ENCODE assay signal across 32 mouse cellular contexts in genomic region chr11:8061989-8062388, GRCm38 (mm10).
"Had no signal": no experiment of that assay in that cellular context is flagged by ENCODE, and none has a peak within 500 bp of the region (broad histone marks: within the 10 kb centered on the region; RNA-seq: fewer than 3 reads in every experiment).

No protein-coding gene starts in this region.

- H3K4me1 ChIP-seq: heart, embryonic 10.5 days; heart, embryonic 12.5 days; heart, embryonic 13.5 days; heart, embryonic 15.5 days; hindbrain, embryonic 10.5 days; hindbrain, embryonic 12.5 days; hindbrain, embryonic 13.5 days; hindbrain, embryonic 15.5 days; intestine, embryonic 15.5 days had no signal

- H3K9me3 ChIP-seq: heart, embryonic 10.5 days; heart, embryonic 12.5 days; heart, embryonic 13.5 days; heart, embryonic 15.5 days; hindbrain, embryonic 10.5 days; hindbrain, embryonic 12.5 days; hindbrain, embryonic 13.5 days; hindbrain, embryonic 15.5 days; intestine, embryonic 15.5 days had no signal

- H3K27me3 ChIP-seq: heart, embryonic 12.5 days; heart, embryonic 13.5 days; heart, embryonic 15.5 days; hindbrain, embryonic 12.5 days; hindbrain, embryonic 13.5 days; hindbrain, embryonic 15.5 days; intestine, embryonic 15.5 days had no signal

- DNase-seq: heart, adult 2 months; heart, postnatal 10 days; heart, postnatal 36 days; heart, postnatal 4 days; kidney, adult 18-20 months; kidney, adult 2 months; kidney, adult 8-10 months; kidney, adult 9 months; kidney, postnatal 14 days; kidney, postnatal 25 days; kidney, postnatal 36 days; layer of hippocampus, adult 9-11 months; layer of hippocampus, postnatal 36 days had no signal

- H3K4me2 ChIP-seq: heart, embryonic 11.5 days; heart, embryonic 12.5 days; heart, embryonic 13.5 days; heart, embryonic 15.5 days; hindbrain, embryonic 12.5 days; hindbrain, embryonic 13.5 days; hindbrain, embryonic 14.5 days; hindbrain, embryonic 15.5 days; intestine, embryonic 15.5 days had no signal

- H3K9ac ChIP-seq: heart, embryonic 12.5 days; heart, embryonic 13.5 days; heart, embryonic 15.5 days; hindbrain, embryonic 12.5 days; hindbrain, embryonic 13.5 days; hindbrain, embryonic 14.5 days; hindbrain, embryonic 15.5 days; intestine, embryonic 15.5 days had no signal

- H3K27ac ChIP-seq: heart, adult 2 months; heart, embryonic 10.5 days; heart, embryonic 13.5 days; heart, embryonic 15.5 days; hindbrain, embryonic 10.5 days; hindbrain, embryonic 12.5 days; hindbrain, embryonic 13.5 days; hindbrain, embryonic 14.5 days; hindbrain, embryonic 15.5 days; hindbrain, postnatal 0 days; intestine, embryonic 15.5 days; kidney, postnatal 0 days; layer of hippocampus, adult 2 months; left cerebral cortex, adult 2 months had no signal

- H3K36me3 ChIP-seq: heart, embryonic 10.5 days; heart, embryonic 12.5 days; heart, embryonic 13.5 days; heart, embryonic 15.5 days; hindbrain, embryonic 10.5 days; hindbrain, embryonic 12.5 days; hindbrain, embryonic 13.5 days; hindbrain, embryonic 15.5 days; intestine, embryonic 15.5 days had no signal

- ATAC-seq: hindbrain, embryonic 16.5 days; hindbrain, postnatal 0 days; inflammation-experienced regulatory T-cells, adult 6 months; intestine, embryonic 15.5 days; intestine, embryonic 16.5 days; intestine, postnatal 0 days had no signal

- H3K4me3 ChIP-seq: heart, adult 2 months; heart, embryonic 10.5 days; heart, embryonic 12.5 days; heart, embryonic 13.5 days; heart, embryonic 15.5 days; hindbrain, embryonic 10.5 days; hindbrain, embryonic 12.5 days; hindbrain, embryonic 13.5 days; hindbrain, embryonic 15.5 days; intestine, embryonic 15.5 days; layer of hippocampus, adult 2 months; left cerebral cortex, adult 2 months had no signal
